Mouse (Mus musculus) ES-E14 (cell line): ENCODE measurements around the gene Ltbp2.

ENCODE experiments used
- CHD2 ChIP-seq: IDR thresholded peaks from 2 replicates; pipeline ENCODE4 v1.6.1; 2014; ENCODE audit warnings: mild to moderate bottlenecking, low read depth, low read length, inconsistent platforms
- HCFC1 ChIP-seq: IDR thresholded peaks from 2 replicates; pipeline ENCODE4 v1.6.1; 2012; ENCODE audit warnings: low read length, inconsistent platforms, borderline replicate concordance; ENCODE audit not compliant: insufficient read depth
- MAFK ChIP-seq: IDR thresholded peaks from 2 replicates; pipeline ENCODE4 v1.6.1; 2014; ENCODE audit warnings: mild to moderate bottlenecking, low read depth, low read length, inconsistent platforms; ENCODE audit not compliant: insufficient read depth
- ZC3H11A ChIP-seq: IDR thresholded peaks from 2 replicates; pipeline ENCODE4 v1.6.1; 2012; ENCODE audit warnings: low read depth, mild to moderate bottlenecking, inconsistent platforms, low read length, borderline replicate concordance
- ZNF384 ChIP-seq: IDR thresholded peaks from 2 replicates; pipeline ENCODE4 v1.6.1; 2012; ENCODE audit warnings: low read depth, low read length, inconsistent platforms

- TF ChIP-seq ZC3H11A (no peak), CHD2 (no peak), MAFK (no peak), ZNF384 (no peak), HCFC1 (no peak)
These were observed 41.5 kb upstream of the Ltbp2 start for GRCm38 (mm10) chr12:84917799-84918198.
